Mouse (Mus musculus) testis, postnatal 14 days (tissue): ENCODE results near the gene Pde4b.

Experiments
- DNase-seq: peaks from one replicate; pipeline ENCODE4 v3.0.0; 2021; ENCODE audit warnings: low spot score

The Pde4b gene

DNA sequence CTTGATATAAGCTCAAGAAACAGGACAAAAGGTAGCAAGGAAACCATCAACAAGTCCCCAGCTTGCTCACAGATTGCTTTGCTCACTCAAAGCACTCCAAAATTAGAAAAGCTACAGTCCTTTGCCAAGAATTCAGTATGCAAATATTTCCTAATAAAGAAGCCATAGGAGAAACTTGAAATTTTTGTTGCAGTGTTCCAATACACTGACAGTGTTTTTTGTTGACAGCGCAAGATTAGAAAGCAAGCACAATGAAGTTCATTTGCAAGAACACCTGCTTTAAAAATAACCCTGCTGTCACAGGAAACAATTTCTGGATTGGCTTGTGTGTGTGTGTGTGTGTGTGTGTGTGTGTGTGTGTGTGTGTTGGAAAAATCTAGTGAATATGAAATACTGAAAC, 311.2 kb downstream of the Pde4b start:
- DNase-seq = no peak

DNA sequence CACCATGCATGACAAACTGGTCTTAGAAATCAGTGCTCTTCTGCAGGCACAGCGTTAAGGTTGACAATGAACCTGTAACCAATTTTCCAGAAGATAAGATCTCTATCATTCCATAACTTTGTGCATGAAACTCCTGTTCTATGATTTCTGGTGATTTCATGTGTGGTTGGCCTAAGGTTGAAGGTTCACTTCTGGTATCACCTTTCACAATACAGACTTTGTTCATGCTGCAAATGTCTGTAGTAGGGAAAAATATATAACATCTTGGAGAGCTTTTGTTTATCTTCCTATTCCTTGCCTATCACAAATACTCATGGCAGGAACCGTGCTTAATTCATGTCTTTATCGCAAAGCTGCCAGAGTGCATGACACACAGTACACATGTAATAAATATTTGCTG, 319.5 kb downstream of the Pde4b start:
- DNase-seq = no peak

DNA sequence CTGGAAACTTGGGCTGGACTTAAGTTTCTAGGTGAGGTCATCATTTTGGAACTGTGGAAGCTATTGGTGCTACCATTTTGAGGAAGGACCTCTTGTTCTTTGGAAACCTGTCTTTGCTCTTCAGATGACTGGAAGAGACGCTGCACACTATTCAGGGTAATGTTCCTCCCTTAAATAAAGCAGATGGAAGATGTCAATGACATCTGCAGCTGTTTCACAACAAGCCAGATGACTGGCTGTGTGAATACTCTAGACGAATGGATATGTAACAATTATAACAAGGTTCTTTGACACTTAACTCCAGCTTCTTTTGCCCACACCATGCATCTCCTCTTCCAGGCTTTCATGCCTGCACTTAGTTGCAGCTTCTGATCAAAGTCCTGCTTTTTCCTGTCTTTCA, 320.8 kb downstream of the Pde4b start:
- no peak for DNase-seq

DNA sequence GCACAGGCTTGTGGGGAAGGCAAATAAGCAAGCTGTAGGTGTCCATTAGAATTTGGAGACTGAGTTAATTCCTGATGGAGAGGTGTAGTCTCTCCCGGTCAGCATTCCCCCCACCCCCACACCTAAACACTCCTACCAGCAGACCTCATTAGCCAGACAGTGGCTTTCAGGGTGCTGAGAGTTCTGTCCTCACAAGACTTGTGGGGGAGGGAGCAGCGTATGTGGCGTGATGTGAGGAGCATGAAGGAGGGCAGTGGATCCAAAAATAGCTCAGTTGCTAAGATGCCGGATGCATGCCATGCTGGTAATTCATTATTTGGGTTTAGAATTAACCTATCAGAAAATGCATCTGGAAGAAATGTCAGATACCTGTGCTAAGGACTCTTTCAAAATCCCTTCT, 321.6 kb downstream of the Pde4b start:
- DNase-seq = no peak

DNA sequence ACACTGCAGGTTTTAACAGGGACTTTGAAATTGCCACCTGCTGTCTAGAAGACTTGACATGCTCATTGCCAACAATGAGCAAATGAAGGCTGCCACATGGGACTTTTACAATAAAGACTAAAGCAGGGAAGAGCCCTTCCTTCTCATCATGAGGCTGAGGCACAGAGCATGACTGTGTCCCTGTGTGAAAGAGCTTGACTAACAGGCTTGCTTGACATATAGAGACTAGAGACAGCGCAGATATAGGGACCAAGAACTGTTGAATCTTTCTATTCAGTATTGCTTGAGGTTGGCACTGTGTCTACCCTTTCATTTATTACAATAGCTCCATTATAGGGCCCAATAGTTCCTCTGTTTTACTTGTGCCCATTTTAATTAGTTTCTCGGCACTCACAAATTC, 325.8 kb downstream of the Pde4b start:
- DNase-seq = no peak

DNA sequence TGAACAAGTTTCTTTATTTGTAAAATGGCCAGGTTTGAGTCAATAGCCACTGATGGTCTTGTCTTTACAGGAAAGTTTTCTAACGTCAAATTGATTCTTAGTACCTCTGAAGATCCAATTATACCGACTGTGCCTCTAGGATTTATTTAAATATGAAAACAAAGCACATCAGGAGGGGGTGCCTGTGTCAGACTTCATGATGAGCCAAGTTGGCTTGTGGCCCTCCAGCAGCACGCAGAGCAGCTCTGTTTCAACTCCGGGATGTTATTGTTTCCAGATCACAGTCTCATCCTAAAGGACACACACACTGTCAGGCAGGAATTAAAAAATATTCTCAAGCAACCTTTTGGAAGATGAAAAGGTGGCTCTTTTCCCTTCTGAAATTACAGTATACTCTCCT, 326.5 kb downstream of the Pde4b start:
- no peak for DNase-seq

DNA sequence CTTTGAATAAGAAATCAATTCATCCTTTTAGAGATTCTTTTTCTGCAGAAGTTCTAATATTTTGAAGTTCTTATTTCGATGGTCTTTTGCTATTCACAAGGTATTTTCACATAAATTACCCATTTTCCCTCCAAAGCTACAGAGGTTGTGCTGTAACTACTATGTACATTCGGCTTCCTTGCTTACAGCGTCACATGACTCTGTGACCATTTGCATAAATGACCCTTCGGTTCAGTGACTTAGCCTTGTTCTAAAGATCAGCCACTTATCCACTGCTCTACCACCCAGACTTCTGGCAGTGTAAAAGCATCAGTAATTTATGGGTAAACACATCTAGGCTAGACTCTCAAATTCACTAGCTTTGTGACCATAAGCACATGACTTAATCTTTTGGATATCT, 327.3 kb downstream of the Pde4b start:
- no peak for DNase-seq

DNA sequence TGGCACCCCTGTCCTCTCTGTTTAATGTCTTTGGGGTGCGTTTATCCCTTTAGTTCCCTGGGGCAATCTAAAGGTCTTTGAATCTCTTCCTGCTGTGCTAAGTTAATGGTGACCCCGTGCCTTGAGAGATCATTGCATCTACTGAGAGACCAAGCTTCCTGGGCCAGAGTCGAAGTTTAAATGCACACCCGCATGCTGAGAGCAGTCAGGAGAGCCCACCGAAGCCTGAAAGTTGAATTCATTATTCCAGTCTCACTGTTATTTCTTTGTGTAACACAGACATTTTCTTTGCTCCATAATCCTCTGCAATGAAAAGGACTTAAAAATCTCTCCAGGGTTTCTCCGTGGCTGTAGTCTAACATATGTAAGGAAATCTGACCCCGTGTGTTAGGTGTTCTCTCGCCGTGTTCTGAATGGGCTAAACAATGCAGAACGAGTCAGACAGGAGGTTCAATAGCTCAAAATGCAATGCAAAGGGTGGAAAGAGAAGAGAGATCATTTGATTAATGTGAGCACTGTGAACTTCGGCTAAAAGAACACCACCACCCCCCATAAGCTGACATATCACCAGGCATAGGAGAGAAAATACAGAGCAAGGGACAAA, 333.6 kb downstream of the Pde4b start:
- DNase-seq = no peak

DNA sequence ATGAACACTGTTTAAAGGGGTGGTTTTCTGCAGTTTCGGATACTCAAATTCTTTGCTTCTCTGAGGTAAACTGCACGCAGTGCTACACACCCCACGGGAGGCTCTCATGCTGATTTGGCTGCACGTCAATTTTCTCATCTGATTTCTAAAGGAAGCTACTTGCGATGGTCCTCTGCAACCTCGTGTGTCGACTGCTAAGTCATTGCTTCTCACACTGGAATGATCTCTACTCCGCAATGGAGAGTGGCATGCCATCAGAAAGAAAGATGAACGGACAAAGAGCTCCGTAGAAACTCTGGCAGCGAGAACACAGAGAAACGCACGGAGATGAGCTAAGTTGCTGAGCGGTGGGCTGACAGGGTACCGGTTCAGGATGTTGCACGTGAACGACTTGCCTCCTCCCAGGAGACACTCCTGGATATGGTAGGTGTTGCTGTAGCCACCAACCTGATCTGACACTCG, 334.1 kb downstream of the Pde4b start:
- DNase-seq = no peak

DNA sequence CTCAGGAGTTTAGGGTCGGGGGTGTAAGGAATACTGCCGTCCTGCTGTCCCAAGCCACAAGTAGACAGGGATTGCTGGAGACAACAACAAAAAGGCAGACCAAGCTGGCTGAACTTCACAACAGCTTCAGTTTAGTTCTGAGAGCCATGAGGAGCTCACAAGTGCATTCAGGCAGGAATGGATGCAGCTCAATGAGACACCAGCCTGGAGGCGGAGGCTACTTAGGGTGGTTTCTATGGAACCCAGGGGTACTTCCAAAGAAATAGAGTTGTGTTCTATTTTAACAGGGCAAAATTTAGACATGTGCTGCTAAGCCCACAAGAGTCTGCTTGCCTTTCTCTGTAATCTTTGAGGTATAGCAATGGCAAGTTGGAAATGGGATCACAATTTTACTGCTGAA, 336.8 kb downstream of the Pde4b start:
- DNase-seq = no peak

DNA sequence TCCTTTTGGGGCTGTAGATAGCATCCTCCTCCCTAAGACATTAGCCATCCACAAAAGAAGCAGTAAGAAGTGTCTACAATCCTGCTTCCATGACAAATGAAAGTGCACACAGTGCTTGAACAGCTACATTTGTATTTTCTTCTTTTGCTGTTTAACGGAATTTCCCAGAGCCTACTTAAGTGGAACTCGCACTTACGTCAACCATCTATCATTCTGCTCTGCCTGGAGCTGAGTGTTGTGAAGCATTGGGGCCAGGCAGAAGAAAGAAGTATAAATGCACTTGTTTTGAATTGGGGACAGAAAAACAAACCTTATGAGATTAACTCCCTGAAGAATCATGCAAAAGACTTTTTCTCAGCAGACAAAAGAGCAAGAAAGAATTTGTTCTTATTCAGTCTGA, 338.1 kb downstream of the Pde4b start:
- DNase-seq = no peak

DNA sequence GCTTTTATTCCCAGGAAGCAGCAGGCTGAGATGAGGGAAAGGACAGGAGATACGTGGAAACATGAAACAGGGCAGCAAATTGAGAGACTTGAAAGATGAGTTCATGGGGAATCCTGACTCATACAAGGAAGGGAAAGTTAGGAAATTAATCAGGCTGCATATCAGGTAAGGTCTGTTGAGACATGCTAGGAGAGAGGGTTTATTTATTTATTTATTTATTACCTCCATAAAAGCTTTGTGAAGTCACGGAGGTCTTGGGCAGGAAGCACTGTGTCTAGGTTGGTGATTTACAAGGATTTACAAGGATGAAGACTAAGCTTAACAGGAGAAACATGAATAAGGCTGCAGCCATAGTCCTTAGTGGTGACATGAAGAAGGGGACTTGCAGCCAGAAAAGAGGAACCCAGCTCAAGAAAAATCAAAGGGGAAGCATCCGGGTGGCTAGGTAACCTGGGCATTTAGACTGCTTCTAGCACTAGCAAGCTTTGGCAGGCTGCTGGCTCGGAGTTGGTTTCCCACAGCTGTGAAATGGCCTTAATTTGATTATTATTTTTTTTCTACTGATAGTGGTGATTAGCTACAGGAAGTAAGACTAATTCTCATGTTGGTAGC, 342.5 kb downstream of the Pde4b start:
- DNase-seq = no peak

DNA sequence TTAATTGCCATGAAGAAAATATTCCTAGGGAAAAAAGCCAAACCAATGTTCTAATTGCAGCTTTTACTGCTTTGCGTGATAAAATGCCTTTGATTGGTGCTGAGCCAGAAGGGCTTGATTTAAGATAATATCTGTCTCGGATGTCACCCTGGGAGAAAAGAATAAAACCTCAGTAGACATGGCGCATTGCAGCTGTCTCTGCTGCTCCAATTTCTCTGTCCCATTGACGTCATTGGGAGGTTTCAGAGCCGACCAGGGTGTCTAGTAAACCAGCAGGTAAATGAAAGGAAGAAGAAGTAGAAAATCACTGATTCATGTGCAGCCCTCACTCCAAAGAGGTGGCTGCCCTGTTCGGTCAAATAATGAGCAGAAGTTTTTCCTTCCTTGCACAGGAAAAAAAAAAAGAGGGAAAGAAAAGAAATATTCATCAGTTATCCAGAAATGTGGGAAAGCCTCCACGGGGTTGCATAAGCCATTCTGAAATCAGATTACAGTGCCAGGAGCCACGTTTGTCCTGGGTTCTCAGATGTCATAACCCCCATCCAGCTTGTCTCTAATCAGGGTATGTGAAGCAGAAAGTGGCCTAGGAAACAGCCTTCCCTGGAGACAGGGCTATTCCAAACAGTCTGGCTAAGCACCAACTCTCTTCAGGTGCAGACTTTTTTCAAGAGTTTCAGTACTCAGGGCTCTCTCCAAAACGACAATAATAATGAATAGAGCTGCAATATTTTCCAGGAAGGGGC, 344.9 kb downstream of the Pde4b start:
- no peak for DNase-seq

DNA sequence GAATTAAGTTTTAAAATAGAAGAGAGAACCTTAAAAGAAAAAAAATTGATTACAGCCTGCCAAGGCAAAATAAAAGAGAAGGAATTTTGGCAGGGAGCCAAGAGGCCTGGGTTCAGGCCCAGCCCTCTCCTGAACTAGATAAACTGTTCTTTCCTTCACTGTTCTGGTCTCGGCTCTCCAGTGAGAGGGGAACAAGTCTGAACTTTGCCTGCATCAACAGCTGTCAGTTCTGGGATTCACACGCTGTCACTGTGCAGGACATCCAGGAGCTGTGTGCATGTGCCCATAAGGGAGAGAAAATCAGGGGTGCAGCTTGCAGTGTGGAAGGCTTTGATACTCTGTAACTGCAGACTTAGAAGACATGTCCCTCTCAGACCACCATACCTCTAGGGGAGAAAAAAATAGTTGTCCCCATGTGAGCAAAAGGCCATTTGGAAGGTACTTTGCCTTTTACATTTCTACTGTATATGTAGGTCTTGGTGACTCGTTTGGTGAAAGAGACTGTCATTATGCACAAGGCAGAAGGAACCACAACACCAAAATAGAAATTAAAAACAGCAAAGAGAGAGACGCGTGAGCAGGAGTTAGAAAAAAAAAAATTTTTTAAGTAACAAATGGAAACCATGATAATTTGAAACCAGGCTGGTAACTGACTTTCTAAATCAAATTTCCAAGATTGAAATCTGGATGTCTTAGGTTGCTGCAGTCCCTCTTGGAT, 352.2 kb downstream of the Pde4b start:
- DNase-seq = no peak

DNA sequence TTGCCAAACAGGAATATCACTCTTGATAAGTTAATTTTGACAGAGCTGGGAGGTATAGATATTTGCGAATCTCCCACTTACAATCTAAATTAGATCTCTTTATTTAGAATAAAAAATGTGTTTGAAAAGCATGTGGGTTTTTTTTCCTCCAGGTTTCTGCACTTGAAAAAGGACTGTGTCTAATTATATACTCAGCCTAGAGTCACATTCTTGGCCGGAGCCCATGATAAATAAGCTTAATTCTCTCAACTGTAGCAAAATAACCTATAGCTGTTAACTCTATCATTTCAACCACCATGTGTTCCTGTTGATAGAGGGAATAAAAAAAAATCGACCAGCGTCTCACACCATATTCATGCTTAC, 352.8 kb downstream of the Pde4b start:
- no peak for DNase-seq

DNA sequence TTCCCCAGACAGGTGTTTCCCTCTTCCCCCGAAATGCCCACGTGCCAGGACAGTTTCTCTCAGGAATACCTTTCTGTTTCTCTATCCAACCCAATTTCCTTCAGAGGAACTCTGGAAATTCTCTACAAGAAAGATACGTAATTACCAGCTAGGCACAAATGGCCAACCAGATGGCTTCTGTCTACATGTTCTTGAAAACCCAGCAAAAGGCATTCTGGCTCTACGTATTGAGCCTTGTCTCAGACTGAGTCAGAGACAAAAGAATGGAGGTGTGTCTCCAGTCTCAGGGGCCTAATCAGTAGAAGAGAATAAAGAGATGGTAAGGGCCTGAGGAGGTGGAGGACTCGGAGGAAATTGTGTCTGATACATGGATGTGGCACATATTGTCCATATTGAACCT, 356.2 kb downstream of the Pde4b start:
- DNase-seq = no peak

DNA sequence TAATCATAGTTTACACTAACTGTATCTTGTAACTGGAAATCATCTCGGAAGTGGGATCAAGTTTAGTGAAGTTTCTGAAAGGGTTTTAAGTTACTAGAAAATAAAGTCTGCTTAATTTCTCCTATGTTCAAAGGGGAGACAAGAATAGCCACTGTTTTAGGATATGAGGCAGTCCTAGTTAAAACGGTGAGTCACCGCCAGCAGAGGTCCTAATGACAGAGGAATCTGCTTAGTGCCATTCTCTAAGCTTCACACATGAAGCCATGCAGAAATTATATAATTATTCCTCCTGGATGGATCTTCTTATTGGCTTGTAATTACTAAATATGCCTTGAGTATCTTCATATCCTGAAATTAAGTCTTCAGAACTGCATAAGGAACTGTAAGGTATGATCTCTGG, 357.2 kb downstream of the Pde4b start:
- DNase-seq = no peak

DNA sequence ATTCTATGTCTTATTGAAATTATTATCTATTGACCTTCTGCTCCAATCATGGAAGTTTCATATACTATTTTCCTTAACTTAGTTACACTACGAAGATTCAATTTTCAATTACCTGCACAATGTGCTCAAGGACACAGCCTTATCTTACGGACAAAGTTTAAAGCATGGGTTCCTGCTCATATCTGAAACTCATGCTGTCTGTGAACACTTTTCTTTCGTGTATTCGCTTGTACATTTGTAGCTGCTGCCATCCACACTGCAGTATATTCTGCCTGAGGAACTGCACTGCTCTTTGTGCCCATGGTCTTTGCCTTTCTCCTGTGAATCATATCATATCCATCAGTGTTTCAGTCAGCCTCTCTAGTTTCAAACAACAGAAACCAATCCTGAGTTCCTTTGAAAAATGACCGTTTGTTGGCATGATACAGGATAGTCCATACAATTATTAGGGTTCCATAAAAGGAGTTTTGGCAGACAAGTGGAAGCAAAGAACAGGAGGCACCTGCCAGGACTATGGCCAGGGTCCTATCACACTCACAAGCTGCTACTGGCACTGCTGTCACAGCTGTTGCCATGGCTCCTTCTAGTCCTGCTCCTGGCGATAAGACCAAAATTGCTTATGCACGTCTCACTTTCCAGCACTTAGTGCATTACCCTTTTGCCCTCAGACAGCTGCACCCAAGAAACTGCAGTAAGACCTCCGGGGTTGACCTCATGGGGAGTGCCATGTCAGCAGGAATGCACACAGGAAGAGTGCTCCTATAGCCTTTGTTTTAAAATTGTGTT, 359.0 kb downstream of the Pde4b start:
- no peak for DNase-seq

DNA sequence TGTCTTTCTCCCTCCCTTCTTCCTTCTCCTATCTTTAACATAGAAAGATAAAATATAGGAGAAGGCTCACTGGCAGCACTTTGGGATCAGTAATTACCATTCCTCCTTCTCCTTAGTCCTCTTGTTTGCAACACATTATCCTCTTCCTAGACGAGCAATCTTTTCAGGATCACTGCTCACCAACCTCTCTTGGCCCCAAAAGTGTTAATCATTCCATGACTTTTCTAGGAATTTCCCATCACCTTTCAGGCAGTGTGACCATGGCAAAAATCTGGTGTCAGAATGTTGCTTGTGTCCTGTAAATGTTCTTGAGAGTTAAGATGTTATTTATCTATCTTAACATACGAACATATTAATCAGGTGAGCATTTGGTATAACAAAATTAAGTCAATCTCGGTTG, 369.1 kb downstream of the Pde4b start:
- no peak for DNase-seq

DNA sequence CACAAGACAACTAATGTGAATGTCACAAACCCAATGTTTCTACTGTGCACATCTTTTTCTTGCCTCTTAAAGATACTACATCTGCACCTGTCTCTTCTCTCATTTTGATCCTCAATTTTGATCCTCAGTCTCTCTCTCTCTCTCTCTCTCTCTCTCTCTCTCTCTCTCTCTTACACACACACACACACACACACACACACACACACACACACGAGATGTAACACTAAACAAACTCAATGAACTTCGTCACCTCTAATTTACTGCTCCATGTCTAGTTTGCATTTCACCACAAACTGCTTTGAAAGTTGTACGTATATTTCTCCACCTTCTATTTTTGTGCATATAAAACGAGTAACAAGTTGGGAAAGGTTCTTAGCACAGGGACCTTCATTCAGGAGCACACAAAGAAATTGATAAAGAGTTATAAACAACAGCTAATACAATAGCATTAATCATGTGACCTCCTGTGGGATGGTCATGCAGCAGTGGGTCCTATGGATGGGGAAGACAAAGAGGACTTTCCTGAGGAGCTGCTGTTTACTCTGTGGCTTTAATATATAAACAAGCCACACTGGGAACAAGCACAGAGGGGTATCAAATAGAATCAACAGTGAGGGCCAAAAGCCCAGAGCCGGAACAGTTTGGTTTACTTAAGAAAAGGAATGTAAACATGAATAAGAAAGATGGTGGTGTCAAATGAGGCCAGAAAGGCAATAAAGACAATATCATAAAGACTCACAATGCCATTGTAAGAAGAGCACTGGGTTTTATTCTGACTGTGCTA, 372.1 kb downstream of the Pde4b start:
- DNase-seq = no peak

DNA sequence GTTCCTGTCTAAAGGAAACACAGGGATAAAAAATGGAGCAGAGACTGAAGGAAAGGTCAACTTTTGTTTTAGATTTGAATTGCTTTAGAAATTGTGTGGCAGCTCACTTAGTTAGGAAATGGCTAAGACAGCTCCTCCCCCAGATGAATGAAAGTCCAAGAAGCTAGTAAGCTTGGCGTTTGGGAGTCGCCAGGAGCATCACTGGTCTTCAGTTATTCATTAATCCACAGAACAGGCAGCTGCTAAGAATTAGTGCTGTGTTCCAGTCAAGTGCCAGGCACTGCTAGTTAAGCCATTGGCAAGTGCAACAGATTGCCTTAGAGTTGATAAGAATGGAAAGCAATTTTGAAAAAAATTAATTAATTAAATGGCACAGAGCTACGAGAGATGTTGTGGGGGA, 390.8 kb downstream of the Pde4b start:
- no peak for DNase-seq
